Mouse (Mus musculus) liver, postnatal 0 days (tissue): ENCODE measurements at regions not wholly inside any gene's neighbourhood (a gene's known extent, or its start where the extent isn't known, plus 50 kb on each side); places are given as distances from the start of the nearest gene placed in this dataset.
A peak's percentile ranks its signal among the peaks of the same experiment; 100 is the strongest.

Experiments used
- ATAC-seq: fragments of 200-750 bp; cut with Nextera tagmentation; 2 replicates; pipeline ENCODE4 v1.8.0; 2017; ENCODE audit warnings: mild to moderate bottlenecking, moderate library complexity
- DNase-seq: peaks from one replicate; pipeline ENCODE4 v3.0.0-alpha.2; 2016
- H3K27ac ChIP-seq: fragments of 300-500 bp; sonication (generic); 2 replicates; pipeline ENCODE4 v1.5.1; 2014; ENCODE audit warnings: antibody characterized with exemption, moderate library complexity, mild to moderate bottlenecking, low read depth
- H3K27me3 ChIP-seq: fragments of 300-500 bp; sonication (generic); 2 replicates; pipeline ENCODE4 v1.6.1; 2014; ENCODE audit warnings: low read length, control low read depth, mixed read lengths; ENCODE audit not compliant: insufficient read depth
- H3K36me3 ChIP-seq: fragments of 300-500 bp; sonication (generic); replicated peaks from 2 replicates; pipeline ENCODE4 v1.6.1; 2014; ENCODE audit warnings: mild to moderate bottlenecking, control low read depth, low read length, moderate library complexity, mixed read lengths; ENCODE audit not compliant: insufficient read depth
- H3K4me1 ChIP-seq: fragments of 300-500 bp; sonication (generic); 2 replicates; pipeline ENCODE4 v1.6.1; 2014; ENCODE audit warnings: antibody characterized with exemption, mild to moderate bottlenecking, control low read depth; ENCODE audit not compliant: insufficient read depth
- H3K4me2 ChIP-seq: fragments of 300-500 bp; sonication (generic); 2 replicates; pipeline ENCODE4 v1.6.1; 2014; ENCODE audit warnings: low read depth, mild to moderate bottlenecking, low read length, moderate library complexity, mixed read lengths
- H3K4me3 ChIP-seq: fragments of 300-500 bp; sonication (generic); 2 replicates; pipeline ENCODE4 v1.5.1; 2014; ENCODE audit warnings: low read depth, low read length
- H3K9ac ChIP-seq: fragments of 300-500 bp; sonication (generic); replicated peaks from 2 replicates; pipeline ENCODE4 v1.6.1; 2014; ENCODE audit warnings: mild to moderate bottlenecking, moderate library complexity
- H3K9me3 ChIP-seq: fragments of 300-500 bp; sonication (generic); 2 replicates; pipeline ENCODE4 v1.6.1; 2016; ENCODE audit warnings: mild to moderate bottlenecking, control low read depth, low read length, mixed read lengths
- CTCF ChIP-seq: sonication (generic); IDR thresholded peaks from 2 replicates; pipeline ENCODE4 v1.5.1; 2016; ENCODE audit warnings: antibody characterized with exemption, low read depth
- EP300 ChIP-seq: IDR thresholded peaks from 2 replicates; pipeline ENCODE4 v1.6.1; 2016; ENCODE audit warnings: antibody characterized with exemption, low read depth, mild to moderate bottlenecking
- WGBS: fragments of 180-500 bp; shearing (Covaris S2); extraction: QIAGEN DNeasy Blood & Tissue Kit; methylation state at CpG from one replicate; pipeline ENCODE4 v1.1.7; 2014; ENCODE audit not compliant: insufficient replicate concordance; 5-methylcytosine and 5-hydroxymethylcytosine counted together

GRCm38 (mm10) chr3:146349393-146349792 is 55.0 kb upstream of the Ssx2ip start:
- H3K27ac ChIP-seq, result no peak overlapping the region
- no peaks in the 10 kb centered on the region for H3K27me3 ChIP-seq
- no peak overlapping the region for H3K9ac ChIP-seq
- peaks cover 2% of the 10 kb centered on the region; the same call in 1 of the 2 replicates for H3K4me1 ChIP-seq
- TF ChIP-seq CTCF, result no peak
- TF ChIP-seq EP300, result no peak
- ATAC-seq, result no peak
- 57% methylated on average over 8 of the region's 8 CpGs for WGBS
- no peaks in the 10 kb centered on the region for H3K36me3 ChIP-seq
- H3K4me2 ChIP-seq, result no peak overlapping the region
- no peaks in the 10 kb centered on the region for H3K9me3 ChIP-seq
- H3K4me3 ChIP-seq, result no peak overlapping the region
- no peak for DNase-seq

GRCm38 (mm10) chr3:146350126-146350525 is 54.3 kb upstream of the Ssx2ip start:
- DNase-seq, result no peak
- Histone ChIP-seq H3K4me1 (peaks cover 2% of the 10 kb centered on the region; the same call in 1 of the 2 replicates), H3K9ac (no peak overlapping the region), H3K27ac (no peak overlapping the region), H3K4me3 (no peak overlapping the region), H3K4me2 (no peak overlapping the region), H3K27me3 (no peaks in the 10 kb centered on the region), H3K36me3 (no peaks in the 10 kb centered on the region), H3K9me3 (no peaks in the 10 kb centered on the region)
- TF ChIP-seq CTCF (no peak), EP300 (no peak)
- ATAC-seq, result no peak
- WGBS, result 82% methylated on average over 9 of the region's 9 CpGs

- TF ChIP-seq EP300, result no peak
- no peak for TF ChIP-seq CTCF
- peaks cover 2% of the 10 kb centered on the region; the same call in 1 of the 2 replicates for H3K4me1 ChIP-seq
- ATAC-seq (no peak), DNase-seq (no peak)
- H3K4me2 ChIP-seq, result no peak overlapping the region
- H3K27me3 ChIP-seq, result no peaks in the 10 kb centered on the region
- no peak overlapping the region for H3K27ac ChIP-seq
- no peaks in the 10 kb centered on the region for H3K36me3 ChIP-seq
- WGBS, result 86% methylated on average over 1 of the region's 1 CpGs
- H3K9me3 ChIP-seq, result no peaks in the 10 kb centered on the region
- no peak overlapping the region for H3K9ac ChIP-seq
- no peak overlapping the region for H3K4me3 ChIP-seq
Measured at GRCm38 (mm10) chr3:146351468-146351867, 53.0 kb upstream of the Ssx2ip start.

GRCm38 (mm10) chr3:146352187-146352586 is 52.3 kb upstream of the Ssx2ip start:
- ATAC-seq, result peak; percentile 33; the same call in 1 of the 2 replicates

GRCm38 (mm10) chr3:146353961-146354360 is 50.5 kb upstream of the Ssx2ip start:
- WGBS, result 79% methylated on average over 4 of the region's 4 CpGs
- H3K4me3 ChIP-seq, result no peak overlapping the region
- peaks cover under 1% of the 10 kb centered on the region; the same call in 1 of the 2 replicates for H3K4me1 ChIP-seq
- no peaks in the 10 kb centered on the region for H3K9me3 ChIP-seq
- H3K9ac ChIP-seq, result no peak overlapping the region
- H3K27me3 ChIP-seq, result no peaks in the 10 kb centered on the region
- H3K4me2 ChIP-seq, result no peak overlapping the region
- no peak overlapping the region for H3K27ac ChIP-seq
- ATAC-seq (no peak), DNase-seq (no peak)
- no peaks in the 10 kb centered on the region for H3K36me3 ChIP-seq
- no peak for TF ChIP-seq CTCF
- TF ChIP-seq EP300, result no peak

More at GRCm38 (mm10) chr3:146352187-146352586, 52.3 kb upstream of the Ssx2ip start:
- no peak overlapping the region for H3K27ac ChIP-seq
- no peak overlapping the region for H3K9ac ChIP-seq
- H3K4me3 ChIP-seq, result no peak overlapping the region
- peak; percentile 55 for DNase-seq
- peaks cover 2% of the 10 kb centered on the region; the same call in 1 of the 2 replicates for H3K4me1 ChIP-seq
- TF ChIP-seq EP300, result no peak
- peak; percentile 82 for TF ChIP-seq CTCF
- H3K9me3 ChIP-seq, result no peaks in the 10 kb centered on the region
- 57% methylated on average over 4 of the region's 4 CpGs for WGBS
- no peaks in the 10 kb centered on the region for H3K36me3 ChIP-seq
- H3K4me2 ChIP-seq, result no peak overlapping the region
- H3K27me3 ChIP-seq, result no peaks in the 10 kb centered on the region
